Mouse (Mus musculus): ENCODE data around the gene Sema3f. TPM values are rescaled to one million over a fixed set of nuclear protein-coding genes. Genes with fewer than 3 reads are reported as not detected.

Gene Sema3f
- polyA plus RNA-seq, 1 experiment from 2014 or later, result 53.1 TPM

- peak overlapping the region; percentile 95 for H3K27ac ChIP-seq
- peaks cover 14% of the 10 kb centered on the region for H3K36me3 ChIP-seq
- peak overlapping the region; percentile 93 for H3K4me3 ChIP-seq
- peak overlapping the region; percentile 76 for H3K4me2 ChIP-seq (replicated peaks)
- peaks cover 43% of the 10 kb centered on the region for H3K4me1 ChIP-seq
- ATAC-seq (ENCODE audit: insufficient number of reproducible peaks, insufficient read depth, low FRiP score, low TSS enrichment), result no peak
- whole genome bisulfite sequencing, result under 1% methylated on average over 45 of the region's 55 CpGs
- no peaks in the 10 kb centered on the region for H3K9me3 ChIP-seq
- peak overlapping the region; percentile 97 for H3K9ac ChIP-seq
- H3K27me3 ChIP-seq, result 0 out of 2 replicates have a peak, but pooled peaks cover 4% of the 10 kb centered on the region
Observed at GRCm38 (mm10) chr9:107709096-107709696, 1.1 kb downstream of the Sema3f start.

- peaks cover 43% of the 10 kb centered on the region for H3K4me1 ChIP-seq
- H3K9me3 ChIP-seq, result no peaks in the 10 kb centered on the region
- H3K9ac ChIP-seq, result peak overlapping the region; percentile 97
- H3K27ac ChIP-seq, result peak overlapping the region; percentile 95
- no peak for ATAC-seq (ENCODE audit: insufficient number of reproducible peaks, insufficient read depth, low FRiP score, low TSS enrichment)
- WGBS, result 2% methylated on average over 21 of the region's 21 CpGs
- peak overlapping the region; percentile 93 for H3K4me3 ChIP-seq
- peak overlapping the region; percentile 76 for H3K4me2 ChIP-seq (replicated peaks)
- 0 out of 2 replicates have a peak, but pooled peaks cover 4% of the 10 kb centered on the region for H3K27me3 ChIP-seq
- peaks cover 20% of the 10 kb centered on the region for H3K36me3 ChIP-seq
Observed at GRCm38 (mm10) chr9:107708439-107709095, 1.7 kb downstream of the Sema3f start.

DNA sequence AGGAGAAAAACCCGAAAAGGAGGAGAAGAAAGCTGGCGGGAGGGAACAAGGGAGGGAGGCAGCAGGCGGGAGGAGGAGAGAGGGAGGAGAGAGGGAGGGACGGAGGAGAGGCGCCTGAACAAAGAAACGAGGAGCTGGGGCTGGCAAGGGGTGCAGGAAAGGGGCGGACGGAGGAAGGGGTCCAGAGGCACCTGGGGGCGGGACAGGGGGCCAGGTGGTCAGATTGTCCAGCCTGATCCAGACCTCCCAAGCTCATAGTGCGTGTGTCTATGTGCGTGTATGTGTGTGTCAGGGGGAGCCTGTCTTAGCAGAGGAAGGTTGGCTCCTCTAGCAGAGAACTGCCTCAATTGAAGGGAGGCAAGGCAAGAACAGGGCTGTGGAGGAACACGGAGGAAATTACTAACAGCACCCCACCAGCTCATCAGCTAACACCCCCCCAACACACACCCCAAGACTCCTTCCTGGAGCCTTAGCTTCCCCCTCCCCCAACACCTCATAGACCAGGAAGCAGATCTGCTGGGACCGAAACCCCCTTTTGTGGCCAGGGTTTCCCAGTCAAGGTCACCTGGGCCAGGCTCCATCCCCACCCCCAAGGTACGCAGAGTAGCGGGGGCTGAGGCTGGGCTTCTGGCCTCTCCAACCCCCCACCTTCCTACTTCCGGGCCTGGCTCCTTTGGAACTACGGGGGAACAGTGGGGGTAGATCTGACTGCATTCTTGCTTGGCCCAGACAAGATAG lies 2.4 kb downstream of the Sema3f start:
- H3K4me2 ChIP-seq (replicated peaks), result peak overlapping the region; percentile 76
- H3K9ac ChIP-seq, result peak overlapping the region; percentile 97
- 0% methylated on average over 17 of the region's 17 CpGs for WGBS
- H3K27ac ChIP-seq, result peak overlapping the region; percentile 95
- H3K4me3 ChIP-seq, result peak overlapping the region; percentile 93
- peaks cover 25% of the 10 kb centered on the region for H3K36me3 ChIP-seq
- no peaks in the 10 kb centered on the region for H3K9me3 ChIP-seq
- peak; percentile 8; the same call in 1 of the 2 replicates for ATAC-seq (ENCODE audit: insufficient number of reproducible peaks, insufficient read depth, low FRiP score, low TSS enrichment)
- peaks cover 45% of the 10 kb centered on the region for H3K4me1 ChIP-seq
- H3K27me3 ChIP-seq, result 0 out of 2 replicates have a peak, but pooled peaks cover 4% of the 10 kb centered on the region

- H3K9ac ChIP-seq, result peak overlapping the region; percentile 97
- H3K36me3 ChIP-seq, result peaks cover 33% of the 10 kb centered on the region
- H3K4me3 ChIP-seq, result peak overlapping the region; percentile 93
- WGBS, result 1% methylated on average over 14 of the region's 14 CpGs
- peak overlapping the region; percentile 95 for H3K27ac ChIP-seq
- 0 out of 2 replicates have a peak, but pooled peaks cover 4% of the 10 kb centered on the region for H3K27me3 ChIP-seq
- peaks cover 56% of the 10 kb centered on the region for H3K4me1 ChIP-seq
- H3K4me2 ChIP-seq (replicated peaks), result peak overlapping the region; percentile 76
- 0 out of 2 replicates have a peak, but pooled peaks have one; percentile 8 for ATAC-seq (ENCODE audit: insufficient number of reproducible peaks, insufficient read depth, low FRiP score, low TSS enrichment)
- no peaks in the 10 kb centered on the region for H3K9me3 ChIP-seq
Observed at GRCm38 (mm10) chr9:107706781-107707211, 3.5 kb downstream of the Sema3f start.

GRCm38 (mm10) chr9:107703337-107704122 lies 6.7 kb downstream of the Sema3f start:
- Histone ChIP-seq H3K4me3 (no peak overlapping the region), H3K9ac (no peak overlapping the region)
- no peak for ATAC-seq (ENCODE audit: insufficient number of reproducible peaks, insufficient read depth, low FRiP score, low TSS enrichment)

DNA sequence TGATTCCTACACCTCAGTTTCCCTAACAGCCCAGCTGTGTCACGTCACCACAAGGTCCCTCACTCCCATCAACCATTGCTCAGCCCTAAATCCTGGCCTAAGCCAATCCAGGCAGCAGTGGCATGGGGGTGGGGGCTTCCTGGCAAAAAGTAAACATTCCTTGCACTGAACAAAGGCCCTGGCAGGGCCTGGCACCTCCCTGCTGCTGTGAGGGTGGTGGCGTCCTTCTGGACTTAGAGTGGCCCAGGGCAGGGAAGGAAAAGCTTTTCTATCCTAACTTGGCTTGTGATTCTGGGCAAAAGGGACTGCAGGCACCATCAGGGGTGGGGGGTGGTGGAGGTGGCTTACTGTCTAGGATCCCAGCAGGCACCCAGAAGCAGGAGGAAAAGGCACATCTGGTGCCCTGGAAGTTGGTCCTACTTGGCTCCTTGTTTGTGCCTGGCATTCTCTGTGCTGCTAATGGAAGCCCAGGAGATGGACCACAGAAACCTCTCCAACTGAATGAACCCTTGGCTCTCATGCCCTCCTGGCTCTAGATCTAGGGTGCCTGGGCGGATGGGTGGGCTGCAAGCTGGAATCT lies 7.6 kb downstream of the Sema3f start:
- no peak for ATAC-seq (ENCODE audit: insufficient number of reproducible peaks, insufficient read depth, low FRiP score, low TSS enrichment)
- Histone ChIP-seq H3K27me3 (no peaks in the 10 kb centered on the region), H3K4me2 (replicated peaks) (no peak overlapping the region), H3K9me3 (no peaks in the 10 kb centered on the region), H3K4me1 (peaks cover 89% of the 10 kb centered on the region), H3K27ac (peak overlapping the region; percentile 58), H3K4me3 (no peak overlapping the region), H3K9ac (peak overlapping the region; percentile 36; the same call in 1 of the 2 replicates), H3K36me3 (peaks cover 44% of the 10 kb centered on the region)
- 81% methylated on average over 3 of the region's 3 CpGs for WGBS

More at GRCm38 (mm10) chr9:107703337-107704122, 6.7 kb downstream of the Sema3f start:
- Histone ChIP-seq H3K27ac (peak overlapping the region; percentile 58; the same call in 1 of the 2 replicates), H3K36me3 (peaks cover 42% of the 10 kb centered on the region), H3K9me3 (no peaks in the 10 kb centered on the region), H3K4me2 (replicated peaks) (no peak overlapping the region), H3K4me1 (peaks cover 81% of the 10 kb centered on the region), H3K27me3 (no peaks in the 10 kb centered on the region)
- WGBS, result 59% methylated on average over 14 of the region's 14 CpGs

DNA sequence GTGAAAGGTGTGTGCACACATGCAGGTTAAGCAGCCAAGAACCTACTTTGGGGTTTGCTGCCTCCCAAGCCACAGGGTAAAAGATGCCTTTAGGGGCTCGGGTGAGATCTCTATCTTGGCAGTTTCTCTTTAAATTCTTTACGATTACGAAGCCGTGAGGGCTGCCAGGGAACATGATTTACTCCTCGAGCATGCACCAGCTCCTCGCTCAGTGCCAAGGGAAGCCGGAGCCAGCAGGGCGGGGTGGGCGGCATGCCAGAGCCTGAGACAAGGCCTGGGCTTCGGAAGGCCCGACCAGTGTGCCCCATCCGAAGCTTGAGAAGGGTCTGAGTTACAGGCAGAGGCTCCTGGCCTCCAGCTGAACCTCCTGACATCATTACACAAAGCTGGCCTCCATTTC lies 8.7 kb downstream of the Sema3f start:
- H3K4me1 ChIP-seq, result peaks cover 98% of the 10 kb centered on the region
- no peak overlapping the region for H3K4me2 ChIP-seq (replicated peaks)
- H3K36me3 ChIP-seq, result peaks cover 44% of the 10 kb centered on the region
- WGBS, result 64% methylated on average over 12 of the region's 12 CpGs
- no peak for ATAC-seq (ENCODE audit: insufficient number of reproducible peaks, insufficient read depth, low FRiP score, low TSS enrichment)
- no peaks in the 10 kb centered on the region for H3K27me3 ChIP-seq
- H3K4me3 ChIP-seq, result no peak overlapping the region
- peak overlapping the region; percentile 42; the same call in 1 of the 2 replicates for H3K27ac ChIP-seq
- no peak overlapping the region for H3K9ac ChIP-seq
- H3K9me3 ChIP-seq, result no peaks in the 10 kb centered on the region

DNA sequence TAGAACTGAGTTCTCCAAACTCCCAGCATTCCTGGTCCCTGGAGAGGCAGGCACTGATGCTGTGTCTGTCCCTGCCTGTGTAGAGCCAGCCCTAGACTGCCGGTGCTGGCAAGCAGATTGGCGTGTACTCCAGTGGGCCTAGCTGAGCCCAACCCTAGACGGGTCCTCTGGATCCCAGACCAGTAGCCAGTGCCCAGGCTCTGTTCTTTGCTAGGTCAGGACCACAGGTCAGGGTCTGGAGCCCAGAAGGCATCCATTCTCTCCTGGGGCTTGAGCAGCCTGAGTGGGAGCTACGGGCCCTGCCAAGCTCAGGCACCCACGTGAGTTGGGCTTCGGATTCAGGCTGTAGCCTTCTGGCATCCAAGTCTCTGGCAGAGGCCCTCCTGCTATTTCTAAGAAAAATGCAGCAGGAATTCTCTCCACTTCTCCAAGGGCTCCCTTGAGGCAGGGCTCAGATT lies 10.1 kb downstream of the Sema3f start:
- Histone ChIP-seq H3K27me3 (no peaks in the 10 kb centered on the region), H3K4me2 (replicated peaks) (peak overlapping the region; percentile 39), H3K9ac (peak overlapping the region; percentile 31), H3K9me3 (no peaks in the 10 kb centered on the region), H3K36me3 (peaks cover 48% of the 10 kb centered on the region), H3K4me3 (no peak overlapping the region; the same call in none of the 2 replicates), H3K4me1 (peaks cover 94% of the 10 kb centered on the region), H3K27ac (peak overlapping the region; percentile 85)
- WGBS, result 16% methylated on average over 6 of the region's 6 CpGs
- no peak for ATAC-seq (ENCODE audit: insufficient number of reproducible peaks, insufficient read depth, low FRiP score, low TSS enrichment)

DNA sequence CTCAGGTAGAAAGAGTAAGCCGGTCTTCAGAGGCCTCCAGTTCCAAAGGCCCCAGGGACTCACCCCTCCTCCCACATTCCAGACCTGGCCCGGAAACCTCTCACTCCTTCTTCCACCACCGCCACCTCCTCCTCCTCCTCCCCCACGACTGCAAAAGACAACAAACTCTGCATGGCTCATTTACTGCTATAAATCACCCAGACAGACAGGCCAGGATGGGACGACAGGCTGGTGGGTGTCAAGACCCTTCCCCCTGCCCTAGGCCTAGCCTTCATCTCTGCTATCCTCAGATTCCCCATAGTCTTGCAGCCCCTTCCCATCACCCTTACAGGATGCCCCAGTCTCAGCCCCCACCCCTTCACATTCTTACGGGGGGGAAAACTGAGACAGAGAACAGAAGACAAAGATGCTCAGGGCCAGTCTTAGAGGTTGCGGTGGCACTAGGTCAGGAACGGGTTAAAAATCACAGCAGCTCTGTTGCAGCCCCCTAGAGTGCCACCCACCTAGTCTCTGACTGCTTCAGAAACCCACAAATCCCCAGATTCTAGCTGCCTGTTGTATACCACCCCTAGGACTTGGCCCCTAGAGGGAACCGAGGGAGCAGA lies 10.8 kb downstream of the Sema3f start:
- H3K36me3 ChIP-seq, result peaks cover 48% of the 10 kb centered on the region

DNA sequence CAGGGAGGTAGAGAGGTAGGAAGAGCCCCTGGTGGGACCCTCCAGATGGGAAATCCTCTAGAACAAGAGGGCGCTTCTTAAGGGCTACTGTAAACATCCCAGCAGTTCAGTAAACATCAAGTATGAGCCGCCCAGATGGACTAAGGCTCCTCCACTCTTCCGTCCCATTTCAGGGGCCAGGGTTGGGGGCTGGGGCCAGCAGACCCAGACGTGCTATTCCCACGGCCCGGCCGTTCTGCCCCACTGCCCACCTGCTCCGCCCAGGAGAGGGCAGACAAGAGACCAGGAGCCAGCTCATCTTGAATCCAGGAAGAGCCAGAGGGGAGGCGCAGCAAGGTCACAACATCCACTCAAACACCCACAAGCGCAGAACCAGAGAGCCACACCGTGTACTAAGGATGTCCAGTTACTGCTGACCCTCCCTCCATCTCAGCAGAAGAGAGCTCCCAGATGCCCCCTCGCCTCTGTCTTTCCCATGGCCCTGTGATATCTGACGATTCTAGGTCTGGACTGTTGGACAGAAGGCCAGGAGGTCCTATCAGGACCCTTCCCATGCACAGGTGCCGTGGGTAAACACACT lies 11.6 kb downstream of the Sema3f start:
- H3K4me3 ChIP-seq, result 0 out of 2 replicates have a peak overlapping the region, but pooled peaks have one; percentile 5
- H3K4me2 ChIP-seq (replicated peaks), result peak overlapping the region; percentile 39
- peak overlapping the region; percentile 85 for H3K27ac ChIP-seq
- H3K4me1 ChIP-seq, result peaks cover 88% of the 10 kb centered on the region
- H3K9me3 ChIP-seq, result no peaks in the 10 kb centered on the region
- WGBS, result 14% methylated on average over 14 of the region's 14 CpGs
- H3K9ac ChIP-seq, result peak overlapping the region; percentile 33
- no peaks in the 10 kb centered on the region for H3K27me3 ChIP-seq
- peaks cover 47% of the 10 kb centered on the region for H3K36me3 ChIP-seq
- no peak for ATAC-seq (ENCODE audit: insufficient number of reproducible peaks, insufficient read depth, low FRiP score, low TSS enrichment)

More for the DNA sequence above, 10.8 kb downstream of the Sema3f start:
- 6% methylated on average over 9 of the region's 9 CpGs for WGBS
- Histone ChIP-seq H3K27ac (peak overlapping the region; percentile 85), H3K9ac (peak overlapping the region; percentile 31), H3K9me3 (no peaks in the 10 kb centered on the region), H3K4me3 (peak overlapping the region; percentile 13; the same call in 1 of the 2 replicates), H3K4me2 (replicated peaks) (peak overlapping the region; percentile 39), H3K27me3 (no peaks in the 10 kb centered on the region), H3K4me1 (peaks cover 94% of the 10 kb centered on the region)
- ATAC-seq (ENCODE audit: insufficient number of reproducible peaks, insufficient read depth, low FRiP score, low TSS enrichment), result no peak

Data from embryonic facial prominence, embryonic 12.5 days (tissue).